In genomic region chr10:127058161-127058560, GRCm38 (mm10) we compare ENCODE assay signal across 8 mouse cellular contexts. TPM values are rescaled to one million over a fixed set of nuclear protein-coding genes. Genes with fewer than 3 reads are reported as not detected.
DNase-seq lines count a peak whose midpoint lies in the region; ATAC-seq and TF ChIP-seq lines count a peak whose summit lies in the region.

No protein-coding gene starts in this region.

- H3ac ChIP-seq in myocyte (ENCODE audit: control insufficient read depth, insufficient read length), result no peak overlapping the region

- no peaks in the 10 kb centered on the region for H3K4me1 ChIP-seq in intestine, postnatal 0 days (replicated peaks; ENCODE audit: control insufficient read depth, insufficient read depth, low read length)
- H3K4me1 ChIP-seq in liver, embryonic 11.5 days (replicated peaks; ENCODE audit: control insufficient read depth, insufficient read depth, low read length), result peaks cover 8% of the 10 kb centered on the region
- H3K4me1 ChIP-seq in stomach, embryonic 14.5 days (ENCODE audit: control insufficient read depth, insufficient read depth, low read length), result peaks cover 13% of the 10 kb centered on the region; the same call in 1 of the 2 replicates

- peak; percentile 99 for TF ChIP-seq CTCF in intestine, postnatal 0 days (IDR thresholded peaks at IDR 0.05; ENCODE audit: low read depth)

- H3K4me2 ChIP-seq in intestine, postnatal 0 days (replicated peaks; ENCODE audit: low read depth), result peak overlapping the region; percentile 100
- peak overlapping the region; percentile 98 for H3K4me2 ChIP-seq in liver, embryonic 11.5 days
- H3K4me2 ChIP-seq in myocyte (ENCODE audit: low read depth), result peak overlapping the region; percentile 51
- H3K4me2 ChIP-seq in stomach, embryonic 14.5 days (replicated peaks; ENCODE audit: low read depth, low read length), result peak overlapping the region; percentile 94

- ATAC-seq in common myeloid progenitor, adult 5-6 weeks (replicated peaks; ENCODE audit: low read depth, poor library complexity, severe bottlenecking), result peak; percentile 79
- ATAC-seq in intestine, postnatal 0 days, result no peak; the same call in 1 of the 2 replicates
- ATAC-seq in liver, embryonic 11.5 days (replicated peaks; ENCODE audit: low FRiP score), result peak; percentile 50
- no peak for ATAC-seq in stomach, embryonic 14.5 days (ENCODE audit: insufficient number of reproducible peaks, insufficient read depth, low FRiP score, low read depth)

- peak; percentile 78 for DNase-seq in right cerebral cortex, adult 18-20 months
- no peak for DNase-seq in right cerebral cortex, postnatal 36 days (ENCODE audit: low spot score in 2 of 2)
- peak; percentile 58 to 75 for DNase-seq in gastrocnemius, postnatal 4 days (ENCODE audit: low spot score in 2 of 2)
- DNase-seq in liver, embryonic 11.5 days (ENCODE audit: low spot score), result no peak

- WGBS in intestine, postnatal 0 days, result 2% methylated on average over 9 of the region's 9 CpGs
- 3% methylated on average over 9 of the region's 9 CpGs for WGBS in liver, embryonic 11.5 days
- under 1% methylated on average over 9 of the region's 9 CpGs for WGBS in stomach, embryonic 14.5 days

- no peak overlapping the region for H3K9ac ChIP-seq in intestine, postnatal 0 days (ENCODE audit: low read depth, low read length)
- no peak overlapping the region for H3K9ac ChIP-seq in liver, embryonic 11.5 days (ENCODE audit: low read depth, low read length)
- no peak overlapping the region for H3K9ac ChIP-seq in stomach, embryonic 14.5 days (replicated peaks; ENCODE audit: low read depth, low read length)

- H3K9me3 ChIP-seq in intestine, postnatal 0 days (ENCODE audit: control insufficient read depth), result no peaks in the 10 kb centered on the region
- no peaks in the 10 kb centered on the region for H3K9me3 ChIP-seq in liver, embryonic 11.5 days (ENCODE audit: control insufficient read depth, low read length)
- H3K9me3 ChIP-seq in stomach, embryonic 14.5 days (ENCODE audit: control insufficient read depth, low read depth, low read length), result no peaks in the 10 kb centered on the region

- no peak for TF ChIP-seq POLR2A in myocyte (IDR thresholded peaks at IDR 0.05; ENCODE audit: insufficient read length, low read depth)

- no peaks in the 10 kb centered on the region for H3K27me3 ChIP-seq in intestine, postnatal 0 days (replicated peaks; ENCODE audit: control insufficient read depth, insufficient read depth, low read length)
- H3K27me3 ChIP-seq in liver, embryonic 11.5 days (replicated peaks; ENCODE audit: control insufficient read depth, insufficient read depth, low read length), result peaks cover 48% of the 10 kb centered on the region
- no peaks in the 10 kb centered on the region for H3K27me3 ChIP-seq in myocyte (ENCODE audit: control insufficient read depth, insufficient read depth, insufficient read length)
- H3K27me3 ChIP-seq in stomach, embryonic 14.5 days (ENCODE audit: control insufficient read depth, insufficient read depth, low read length), result no peaks in the 10 kb centered on the region

- peak overlapping the region; percentile 78; the same call in 1 of the 2 replicates for H3K4me3 ChIP-seq in intestine, postnatal 0 days (ENCODE audit: low read depth, low read length)
- peak overlapping the region; percentile 72; the same call in 1 of the 2 replicates for H3K4me3 ChIP-seq in liver, embryonic 11.5 days (ENCODE audit: low read depth, low read length)
- H3K4me3 ChIP-seq in myocyte, result no peak overlapping the region
- peak overlapping the region; percentile 83 for H3K4me3 ChIP-seq in stomach, embryonic 14.5 days (ENCODE audit: low read depth, low read length)

- no peaks in the 10 kb centered on the region for H3K79me2 ChIP-seq in myocyte (ENCODE audit: control insufficient read depth, insufficient read depth)

- no peak overlapping the region for H3K27ac ChIP-seq in intestine, postnatal 0 days (ENCODE audit: low read depth, low read length)
- H3K27ac ChIP-seq in liver, embryonic 11.5 days (ENCODE audit: low read depth, low read length), result no peak overlapping the region
- H3K27ac ChIP-seq in stomach, embryonic 14.5 days (ENCODE audit: low read length), result no peak overlapping the region

- H3K36me3 ChIP-seq in intestine, postnatal 0 days (ENCODE audit: control insufficient read depth, insufficient read depth), result peaks cover 10% of the 10 kb centered on the region
- H3K36me3 ChIP-seq in liver, embryonic 11.5 days (ENCODE audit: control insufficient read depth, insufficient read depth, low read length), result no peaks in the 10 kb centered on the region
- H3K36me3 ChIP-seq in myocyte (ENCODE audit: control insufficient read depth, insufficient read depth), result no peaks in the 10 kb centered on the region
- peaks cover 21% of the 10 kb centered on the region; the same call in 1 of the 2 replicates for H3K36me3 ChIP-seq in stomach, embryonic 14.5 days (ENCODE audit: control insufficient read depth, insufficient read depth, low read length)

TF ChIP-seq in myocyte, 11 proteins besides CTCF, POLR2A, EP300 and RAD21:
- TF ChIP-seq SRF (IDR thresholded peaks at IDR 0.05; ENCODE audit: control insufficient read depth, insufficient read length, low read depth) (no peak), MYOG (IDR thresholded peaks at IDR 0.05; ENCODE audit: control insufficient read depth in 1 of 3, insufficient read depth in 1 of 3, insufficient read length in 2 of 3, low read depth in 2 of 3) (no peak), E2F4 (IDR thresholded peaks at IDR 0.05; ENCODE audit: insufficient read depth) (no peak), MAX (IDR thresholded peaks at IDR 0.05; ENCODE audit: low read depth) (no peak), REST (IDR thresholded peaks at IDR 0.05; ENCODE audit: insufficient read depth, insufficient read length) (no peak), POLR2AphosphoS2 (IDR thresholded peaks at IDR 0.05; ENCODE audit: insufficient read length, low read depth) (no peak), TCF3 (IDR thresholded peaks at IDR 0.05; ENCODE audit: insufficient read length, low read depth) (no peak)
TF ChIP-seq in myocyte: peak in this region for 0.

RNA-seq across cellular contexts. Expression of gene March9, which starts 1.8 kb away (rescaled TPM):
- 0.23 TPM in 1 of 2 replicates, not detected in the other for total RNA-seq in common myeloid progenitor, adult 5-6 weeks (2017)
- 1 to 10 TPM; 1.6 to 1.7 TPM for total RNA-seq in gastrocnemius, postnatal 4 days (2021)
- polyA plus RNA-seq in intestine, postnatal 0 days (2015; fragmentation: Nextera tagmentation; extraction: Ambion mirVana), result 0.91 and 1.1 TPM in 2 replicates
- 0.38 TPM in 2 replicates for polyA plus RNA-seq in liver, embryonic 11.5 days (2014; fragmentation: Nextera tagmentation; extraction: Ambion mirVana)
- 6.1 TPM for polyA plus RNA-seq in myocyte (2012; fragmentation: generic; extraction: Trizol)
- 2.0 and 2.3 TPM in 2 replicates for polyA plus RNA-seq in stomach, embryonic 14.5 days (2014; fragmentation: Nextera tagmentation; extraction: Ambion mirVana)

RNA-seq across cellular contexts. Expression of gene Cdk4, which starts 5.2 kb away (rescaled TPM):
- 723 and 923 TPM in 2 replicates for total RNA-seq in common myeloid progenitor, adult 5-6 weeks (2017)
- total RNA-seq in gastrocnemius, postnatal 4 days (2021), result 100 to 1,000 TPM; 225 to 253 TPM
- 500 and 515 TPM in 2 replicates for polyA plus RNA-seq in intestine, postnatal 0 days (2015; fragmentation: Nextera tagmentation; extraction: Ambion mirVana)
- polyA plus RNA-seq in liver, embryonic 11.5 days (2014; fragmentation: Nextera tagmentation; extraction: Ambion mirVana), result 1,533 and 1,539 TPM in 2 replicates
- 276 TPM for polyA plus RNA-seq in myocyte (2012; fragmentation: generic; extraction: Trizol)
- polyA plus RNA-seq in stomach, embryonic 14.5 days (2014; fragmentation: Nextera tagmentation; extraction: Ambion mirVana), result 1,788 and 1,817 TPM in 2 replicates

RNA-seq across cellular contexts. Expression of gene Cyp27b1, which starts 10.1 kb away (rescaled TPM):
- total RNA-seq in common myeloid progenitor, adult 5-6 weeks (2017), result 0.14 TPM in 1 of 2 replicates, not detected in the other
- total RNA-seq in gastrocnemius, postnatal 4 days (2021), result under 1 TPM; 0.78 to 0.86 TPM
- polyA plus RNA-seq in intestine, postnatal 0 days (2015; fragmentation: Nextera tagmentation; extraction: Ambion mirVana), result not detected in 2 replicates
- polyA plus RNA-seq in liver, embryonic 11.5 days (2014; fragmentation: Nextera tagmentation; extraction: Ambion mirVana), result not detected in 2 replicates
- polyA plus RNA-seq in myocyte (2012; fragmentation: generic; extraction: Trizol), result 0.56 TPM
- 0.13 and 0.18 TPM in 2 replicates for polyA plus RNA-seq in stomach, embryonic 14.5 days (2014; fragmentation: Nextera tagmentation; extraction: Ambion mirVana)

RNA-seq across cellular contexts. Expression of gene Tspan31, which starts 11.9 kb away (rescaled TPM):
- 49.9 and 62.2 TPM in 2 replicates for total RNA-seq in common myeloid progenitor, adult 5-6 weeks (2017)
- total RNA-seq in gastrocnemius, postnatal 4 days (2021), result 10 to 100 TPM; 39.5 to 44.3 TPM
- polyA plus RNA-seq in intestine, postnatal 0 days (2015; fragmentation: Nextera tagmentation; extraction: Ambion mirVana), result 264 and 300 TPM in 2 replicates
- polyA plus RNA-seq in liver, embryonic 11.5 days (2014; fragmentation: Nextera tagmentation; extraction: Ambion mirVana), result 112 and 121 TPM in 2 replicates
- polyA plus RNA-seq in myocyte (2012; fragmentation: generic; extraction: Trizol), result 139 TPM
- polyA plus RNA-seq in stomach, embryonic 14.5 days (2014; fragmentation: Nextera tagmentation; extraction: Ambion mirVana), result 124 and 141 TPM in 2 replicates

RNA-seq across cellular contexts. Expression of gene Eef1akmt3, which starts 16.8 kb away (rescaled TPM):
- not detected in 2 replicates for total RNA-seq in common myeloid progenitor, adult 5-6 weeks (2017)
- 1 to 10 TPM in 1 of 2 experiments, under 1 TPM in 1; 0.78 to 1.1 TPM for total RNA-seq in gastrocnemius, postnatal 4 days (2021)
- 0.16 and 0.17 TPM in 2 replicates for polyA plus RNA-seq in intestine, postnatal 0 days (2015; fragmentation: Nextera tagmentation; extraction: Ambion mirVana)
- polyA plus RNA-seq in liver, embryonic 11.5 days (2014; fragmentation: Nextera tagmentation; extraction: Ambion mirVana), result 0.11 and 0.23 TPM in 2 replicates
- polyA plus RNA-seq in myocyte (2012; fragmentation: generic; extraction: Trizol), result 0.11 TPM
- 0.80 and 1.1 TPM in 2 replicates for polyA plus RNA-seq in stomach, embryonic 14.5 days (2014; fragmentation: Nextera tagmentation; extraction: Ambion mirVana)

Comparison
In these comparisons a context has a peak if more than half of its experiments do, and no peak if none do; other contexts are left out.
1. DNase-seq: peak in right cerebral cortex, adult 18-20 months (single experiment) and gastrocnemius, postnatal 4 days (2 of 2); none in right cerebral cortex, postnatal 36 days (0 of 2) and liver, embryonic 11.5 days (single experiment).
2. ATAC-seq: peak in common myeloid progenitor, adult 5-6 weeks (single experiment) and liver, embryonic 11.5 days (single experiment); none in intestine, postnatal 0 days (single experiment) and stomach, embryonic 14.5 days (single experiment).
3. Peak in every context shown above with its lines, with median percentiles within 50 percentile points of each other: H3K4me2 ChIP-seq.